8 mouse cellular contexts compared by ENCODE assay signal in genomic region chr13:22035267-22036148, GRCm38 (mm10). TPM values are rescaled to one million over a fixed set of nuclear protein-coding genes. Genes with fewer than 3 reads are reported as not detected.
DNase-seq lines count a peak whose midpoint lies in the region; ATAC-seq and TF ChIP-seq lines count a peak whose summit lies in the region.
"Not testable (repeated sequence)": the region's sequence is repeated elsewhere in the genome, so short reads cannot be mapped to it uniquely, and the experiment has no call there.

Gene Hist1h2ah, minus strand, starts transcription at chr13:22035568.
Gene Hist1h2bk, plus strand, starts transcription at chr13:22035870.

- H3K9ac ChIP-seq in forebrain, embryonic 15.5 days (replicated peaks), result peak within 1 kb of the TSS; percentile 49
- H3K9ac ChIP-seq in liver, postnatal 0 days (replicated peaks), result peak within 1 kb of the TSS; percentile 79
- peak within 1 kb of the TSS; percentile 70 for H3K9ac ChIP-seq in neural tube, embryonic 13.5 days

- ATAC-seq in G1E (ENCODE audit: extremely low read depth, insufficient number of reproducible peaks, low FRiP score, poor library complexity, severe bottlenecking), result peak; percentile 87
- ATAC-seq in forebrain, embryonic 15.5 days (replicated peaks), result peak; percentile 99
- ATAC-seq in liver, postnatal 0 days, result peak; percentile 92
- peak; percentile 98 for ATAC-seq in neural tube, embryonic 13.5 days (ENCODE audit: low read depth)

- intact Hi-C loops in heart, postnatal 25 days (cut with DNase I), result loop anchor here (5.0 kb wide), 2 partner anchors 1587 to 1647 kb away; partner anchors contain the start of genes Hist1h1e, Hist1h2ac, Hist1h2bc and Hist1h2be

- not testable (repeated sequence) for TF ChIP-seq CTCF in G1E (IDR thresholded peaks at IDR 0.05; ENCODE audit: low read depth, low read length); liver, postnatal 0 days (IDR thresholded peaks at IDR 0.05; ENCODE audit: low read depth)

- H3K27ac ChIP-seq in forebrain, embryonic 15.5 days (replicated peaks), result peak within 1 kb of the TSS; percentile 70
- H3K27ac ChIP-seq in liver, postnatal 0 days (ENCODE audit: low read depth), result peak within 1 kb of the TSS; percentile 96
- H3K27ac ChIP-seq in neural tube, embryonic 13.5 days (replicated peaks), result peak within 1 kb of the TSS; percentile 79

- not testable (repeated sequence) for H3K36me3 ChIP-seq in G1E (replicated peaks); forebrain, embryonic 15.5 days; liver, postnatal 0 days (replicated peaks; ENCODE audit: insufficient read depth, low read length); neural tube, embryonic 13.5 days

- H3K4me2 ChIP-seq in forebrain, embryonic 15.5 days (replicated peaks), result peak within 1 kb of the TSS; percentile 53
- peak within 1 kb of the TSS; percentile 78 for H3K4me2 ChIP-seq in liver, postnatal 0 days (ENCODE audit: low read depth, low read length)
- H3K4me2 ChIP-seq in neural tube, embryonic 13.5 days, result peak within 1 kb of the TSS; percentile 72

- H3K27me3 ChIP-seq in G1E (ENCODE audit: insufficient read depth, low read length); forebrain, embryonic 15.5 days; liver, postnatal 0 days (ENCODE audit: insufficient read depth, low read length); neural tube, embryonic 13.5 days: not testable (repeated sequence)

- not testable (repeated sequence) for H3K9me3 ChIP-seq in G1E (replicated peaks); forebrain, embryonic 15.5 days; liver, postnatal 0 days (ENCODE audit: low read length); neural tube, embryonic 13.5 days

- peak; percentile 99 for DNase-seq in G1E (ENCODE audit: low spot score)
- peak; percentile 74 for DNase-seq in cerebellum, adult 18-20 months
- DNase-seq in heart, postnatal 25 days (ENCODE audit: low spot score), result peak; percentile 60
- peak; percentile 88 for DNase-seq in layer of hippocampus, adult 11-12 months (ENCODE audit: low spot score)
- DNase-seq in liver, postnatal 0 days, result peak; percentile 86
- peak; percentile 96 for DNase-seq in telencephalon, adult 2 months (ENCODE audit: low read depth, low spot score)

- peak within 1 kb of the TSS; percentile 66; the same call in 1 of the 2 replicates for H3K4me3 ChIP-seq in G1E (ENCODE audit: low read depth, low read length)
- peak within 1 kb of the TSS; percentile 46 for H3K4me3 ChIP-seq in forebrain, embryonic 15.5 days
- H3K4me3 ChIP-seq in liver, postnatal 0 days (ENCODE audit: low read depth, low read length), result peak within 1 kb of the TSS; percentile 60
- peak within 1 kb of the TSS; percentile 42 for H3K4me3 ChIP-seq in neural tube, embryonic 13.5 days

- under 1% methylated on average over 30 of the region's 69 CpGs for WGBS in forebrain, embryonic 15.5 days
- 0% methylated on average over 20 of the region's 69 CpGs for WGBS in liver, postnatal 0 days (ENCODE audit: insufficient replicate concordance)
- WGBS in neural tube, embryonic 13.5 days, result under 1% methylated on average over 26 of the region's 69 CpGs

- TF ChIP-seq EP300 in liver, postnatal 0 days (IDR thresholded peaks at IDR 0.05; ENCODE audit: low read depth), result peak; percentile 79

- H3K4me1 ChIP-seq in G1E (ENCODE audit: insufficient read depth, low read depth, low read length), result peaks cover 41% of the 10 kb centered on the region
- peaks cover 25% of the 10 kb centered on the region for H3K4me1 ChIP-seq in forebrain, embryonic 15.5 days
- peaks cover 22% of the 10 kb centered on the region for H3K4me1 ChIP-seq in liver, postnatal 0 days (ENCODE audit: insufficient read depth)
- H3K4me1 ChIP-seq in neural tube, embryonic 13.5 days (replicated peaks), result peaks cover 26% of the 10 kb centered on the region

RNA-seq across cellular contexts. Expression of gene Hist1h2ah, which starts in this region (rescaled TPM):
- total RNA-seq in G1E (2014; fragmentation: Nextera tagmentation) (177 and 303 TPM in 2 replicates), G1E (2017) (2,043 and 4,016 TPM in 2 replicates)
- polyA plus RNA-seq in G1E (2012), result 5,681 and 9,617 TPM in 2 replicates
- 2.5 and 9.8 TPM in 2 replicates for polyA plus RNA-seq in forebrain, embryonic 15.5 days (2015; fragmentation: Nextera tagmentation; extraction: Ambion mirVana)
- total RNA-seq in heart, postnatal 25 days (2021), result 10 to 100 TPM; 32.9 to 34.9 TPM
- polyA plus RNA-seq in liver, postnatal 0 days (2015; fragmentation: Nextera tagmentation; extraction: Ambion mirVana), result 8.6 and 9.9 TPM in 2 replicates
- 1.7 TPM in 1 of 2 replicates, not detected in the other for polyA plus RNA-seq in neural tube, embryonic 13.5 days (2015; fragmentation: Nextera tagmentation; extraction: Ambion mirVana)

RNA-seq across cellular contexts. Expression of gene Hist1h2bk, which starts in this region (rescaled TPM):
- total RNA-seq in G1E (2014; fragmentation: Nextera tagmentation) (229 and 286 TPM in 2 replicates), G1E (2017) (1,693 and 2,296 TPM in 2 replicates)
- 11.8 and 30.4 TPM in 2 replicates for polyA plus RNA-seq in G1E (2012)
- 4.5 and 4.6 TPM in 2 replicates for polyA plus RNA-seq in forebrain, embryonic 15.5 days (2015; fragmentation: Nextera tagmentation; extraction: Ambion mirVana)
- total RNA-seq in heart, postnatal 25 days (2021), result 10 to 100 TPM; 17.2 to 23.4 TPM
- 1.7 and 2.2 TPM in 2 replicates for polyA plus RNA-seq in liver, postnatal 0 days (2015; fragmentation: Nextera tagmentation; extraction: Ambion mirVana)
- polyA plus RNA-seq in neural tube, embryonic 13.5 days (2015; fragmentation: Nextera tagmentation; extraction: Ambion mirVana), result 2.5 and 3.8 TPM in 2 replicates

Comparison
In these comparisons a context has a peak if more than half of its experiments do, and no peak if none do; other contexts are left out.
1. Peak in every context shown above with its lines: DNase-seq, ATAC-seq, H3K4me3 ChIP-seq and H3K27ac ChIP-seq.
2. RNA of gene Hist1h2ah (total RNA-seq): 177 to 4,016 TPM in G1E; 32.9 to 34.9 TPM in heart, postnatal 25 days; every median in the first group is over 4 times any median in the second.
3. RNA of gene Hist1h2bk (total RNA-seq): 229 to 2,296 TPM in G1E; 17.2 to 23.4 TPM in heart, postnatal 25 days; every median in the first group is over 4 times any median in the second.
4. RNA of gene Hist1h2ah (polyA plus RNA-seq): 5,681 to 9,617 TPM in G1E; 8.6 to 9.9 TPM in liver, postnatal 0 days, 2.5 to 9.8 TPM in forebrain, embryonic 15.5 days and 1.7 TPM in neural tube, embryonic 13.5 days; every median in the first group is over 100 times any median in the second.